Mouse (Mus musculus) heart, embryonic 13.5 days (tissue): ENCODE results near the gene Gm20683. TPM values are rescaled to one million over a fixed set of nuclear protein-coding genes. Genes with fewer than 3 reads are reported as not detected.

Experiments used
- ATAC-seq: fragments of 200-750 bp; cut with Nextera tagmentation; 2 replicates; pipeline ENCODE4 v1.8.0; 2017; ENCODE audit warnings: moderate TSS enrichment; ENCODE audit not compliant: insufficient number of reproducible peaks, low FRiP score, low TSS enrichment; ENCODE audit errors: extremely low read depth
- H3K27ac ChIP-seq: fragments of 300-500 bp; sonication (generic); replicated peaks from 2 replicates; pipeline ENCODE4 v1.5.1; 2015; ENCODE audit warnings: moderate library complexity, mild to moderate bottlenecking, inconsistent platforms
- H3K27me3 ChIP-seq: fragments of 300-500 bp; sonication (generic); replicated peaks from 2 replicates; pipeline ENCODE4 v1.6.1; 2015; ENCODE audit warnings: mild to moderate bottlenecking, inconsistent platforms
- H3K36me3 ChIP-seq: fragments of 300-500 bp; sonication (generic); 2 replicates; pipeline ENCODE4 v1.6.1; 2015; ENCODE audit warnings: mild to moderate bottlenecking, inconsistent platforms
- H3K4me1 ChIP-seq: fragments of 300-500 bp; sonication (generic); 2 replicates; pipeline ENCODE4 v1.6.1; 2015; ENCODE audit warnings: inconsistent platforms
- H3K4me2 ChIP-seq: fragments of 300-500 bp; sonication (generic); 2 replicates; pipeline ENCODE4 v1.6.1; 2015; ENCODE audit warnings: inconsistent platforms, mild to moderate bottlenecking, moderate library complexity
- H3K4me3 ChIP-seq: fragments of 300-500 bp; sonication (generic); 2 replicates; pipeline ENCODE4 v1.5.1; 2015; ENCODE audit warnings: moderate library complexity, mild to moderate bottlenecking, inconsistent platforms
- H3K9ac ChIP-seq: fragments of 300-500 bp; sonication (generic); 2 replicates; pipeline ENCODE4 v1.6.1; 2015; ENCODE audit warnings: inconsistent platforms, mild to moderate bottlenecking, moderate library complexity
- H3K9me3 ChIP-seq: fragments of 300-500 bp; sonication (generic); 2 replicates; pipeline ENCODE4 v1.6.1; 2016; ENCODE audit warnings: inconsistent platforms
- WGBS: fragments of 180-500 bp; shearing (Covaris S2); methylation state at CpG from one replicate; pipeline ENCODE4 v1.1.7; 2015; ENCODE audit warnings: mixed read lengths; 5-methylcytosine and 5-hydroxymethylcytosine counted together
- microRNA-seq: library from miRNA; unstranded; fragments of <30 nt; microRNA quantifications from one replicate; pipeline ENCODE4, GENCODE M21; 2016
- polyA plus RNA-seq: library from polyadenylated mRNA; unstranded; fragments of >200 nt; fragmentation: Nextera tagmentation; extraction: Ambion mirVana; gene quantifications from 2 replicates; pipeline ENCODE4 v1.2.1, GENCODE M21; 2015

The Gm20683 gene
- polyA plus RNA-seq, 1 experiment from 2014 or later = 2.4 TPM

- H3K4me1 ChIP-seq = peaks cover 43% of the 10 kb centered on the region
- no peaks in the 10 kb centered on the region for H3K9me3 ChIP-seq
- H3K4me3 ChIP-seq = no peak overlapping the region
- no peak overlapping the region for H3K27ac ChIP-seq
- H3K4me2 ChIP-seq = no peak overlapping the region
- no peak overlapping the region for H3K9ac ChIP-seq
- 85% methylated on average over 9 of the region's 9 CpGs for WGBS
- no peak for ATAC-seq
- H3K27me3 ChIP-seq = no peaks in the 10 kb centered on the region
- peaks cover 55% of the 10 kb centered on the region for H3K36me3 ChIP-seq
These were observed 54.6 kb downstream of the Gm20683 start for GRCm38 (mm10) chr17:25786781-25787504.

- H3K9ac ChIP-seq = peak within 1 kb of the TSS; percentile 90
- H3K27me3 ChIP-seq = no peaks in the 10 kb centered on the region
- H3K36me3 ChIP-seq = peaks cover 62% of the 10 kb centered on the region
- H3K27ac ChIP-seq = peak within 1 kb of the TSS; percentile 93
- peak within 1 kb of the TSS; percentile 94 for H3K4me2 ChIP-seq
- no peak for ATAC-seq
- 65% methylated on average over 3 of the region's 3 CpGs for WGBS
- no peaks in the 10 kb centered on the region for H3K9me3 ChIP-seq
- peak within 1 kb of the TSS; percentile 79 for H3K4me3 ChIP-seq
- H3K4me1 ChIP-seq = peaks cover 39% of the 10 kb centered on the region
These were observed 55.3 kb downstream of the Gm20683 start, which contains the start of gene Ccdc78 for GRCm38 (mm10) chr17:25786280-25786679. TSS of gene Ccdc78 (plus strand) at chr17:25786580.

- under 1% methylated on average over 23 of the region's 23 CpGs for WGBS
- H3K4me1 ChIP-seq = peaks cover 31% of the 10 kb centered on the region
- ATAC-seq = peak; percentile 71
- H3K4me2 ChIP-seq = peak within 1 kb of the TSS; percentile 94
- peak within 1 kb of the TSS; percentile 79 for H3K4me3 ChIP-seq
- peak within 1 kb of the TSS; percentile 93 for H3K27ac ChIP-seq
- peaks cover 68% of the 10 kb centered on the region for H3K36me3 ChIP-seq
- H3K27me3 ChIP-seq = no peaks in the 10 kb centered on the region
- H3K9ac ChIP-seq = peak within 1 kb of the TSS; percentile 90
- no peaks in the 10 kb centered on the region for H3K9me3 ChIP-seq
These were observed 56.2 kb downstream of the Gm20683 start, which contains the start of gene Haghl for GRCm38 (mm10) chr17:25785281-25785745. TSS of gene Haghl (minus strand) at chr17:25785673.

Small RNA genes within 50 kb of the gene (microRNA-seq; reads per million reads assigned to microRNA genes)
- 1.0 reads per million for gene Mir3082

Other genes with a start within 250 kb of the Gm20683 start
- 3.2 and 3.4 TPM in 2 replicates for gene Gng13, start 124.6 kb downstream of the Gm20683 start, polyA plus RNA-seq
- 18.8 and 20.4 TPM in 2 replicates for gene Chtf18, start 114.3 kb downstream of the Gm20683 start, polyA plus RNA-seq
- gene Rpusd1, start 114.1 kb downstream of the Gm20683 start, polyA plus RNA-seq = 13.3 and 13.7 TPM in 2 replicates
- gene Mslnl, start 105.7 kb downstream of the Gm20683 start, polyA plus RNA-seq = not detected in 2 replicates
- gene Msln, start 87.4 kb downstream of the Gm20683 start, polyA plus RNA-seq = 28.7 and 32.4 TPM in 2 replicates
- 27.1 and 30.6 TPM in 2 replicates for gene Narfl, start 68.0 kb downstream of the Gm20683 start, polyA plus RNA-seq
- 50.2 and 51.3 TPM in 2 replicates for gene Haghl, start 56.1 kb downstream of the Gm20683 start, polyA plus RNA-seq
- 0.09 and 0.17 TPM in 2 replicates for gene Ccdc78, start 55.2 kb downstream of the Gm20683 start, polyA plus RNA-seq
- gene Fam173a, start 48.9 kb downstream of the Gm20683 start, polyA plus RNA-seq = 62.2 and 69.9 TPM in 2 replicates
- 0.84 TPM in 1 of 2 replicates, not detected in the other for gene AC134908.4, start 46.1 kb downstream of the Gm20683 start, polyA plus RNA-seq
- gene Metrn, start 44.6 kb downstream of the Gm20683 start, polyA plus RNA-seq = 28.1 and 28.9 TPM in 2 replicates
- 1.0 and 1.1 TPM in 2 replicates for gene Fbxl16, start 32.7 kb downstream of the Gm20683 start, polyA plus RNA-seq
- gene Wdr24, start 18.1 kb downstream of the Gm20683 start, polyA plus RNA-seq = 14.2 and 15.1 TPM in 2 replicates
- 36.7 and 37.4 TPM in 2 replicates for gene Jmjd8, start 12.9 kb downstream of the Gm20683 start, polyA plus RNA-seq
- 287 and 324 TPM in 2 replicates for gene Stub1, start 8.4 kb downstream of the Gm20683 start, polyA plus RNA-seq
- gene Rhbdl1, start 4.5 kb downstream of the Gm20683 start, polyA plus RNA-seq = 0.45 and 0.98 TPM in 2 replicates
- 18.3 and 22.1 TPM in 2 replicates for gene Rhot2, start 3.1 kb upstream of the Gm20683 start, polyA plus RNA-seq
- 12.3 and 15.1 TPM in 2 replicates for gene Wdr90, start 19.7 kb upstream of the Gm20683 start, polyA plus RNA-seq
- 159 and 173 TPM in 2 replicates for gene Mcrip2, start 27.0 kb upstream of the Gm20683 start, polyA plus RNA-seq
- 35.7 and 43.2 TPM in 2 replicates for gene Mettl26, start 33.3 kb upstream of the Gm20683 start, polyA plus RNA-seq
- gene Wfikkn1, start 39.1 kb upstream of the Gm20683 start, polyA plus RNA-seq = 0.23 and 0.38 TPM in 2 replicates
- gene Rab40c, start 78.0 kb upstream of the Gm20683 start, polyA plus RNA-seq = 16.1 and 16.4 TPM in 2 replicates
- gene Pigq, start 103.2 kb upstream of the Gm20683 start, polyA plus RNA-seq = 60.4 and 62.1 TPM in 2 replicates
- 0.06 TPM in 1 of 2 replicates, not detected in the other for gene Nhlrc4, start 103.2 kb upstream of the Gm20683 start, polyA plus RNA-seq
- gene A930017K11Rik, start 110.8 kb upstream of the Gm20683 start, polyA plus RNA-seq = 0.13 and 0.15 TPM in 2 replicates
- 9.3 and 10.6 TPM in 2 replicates for gene Capn15, start 144.0 kb upstream of the Gm20683 start, polyA plus RNA-seq
- 11.0 and 12.3 TPM in 2 replicates for gene Rab11fip3, start 227.8 kb upstream of the Gm20683 start, polyA plus RNA-seq
- 34.4 and 34.6 TPM in 2 replicates for gene Decr2, start 248.6 kb upstream of the Gm20683 start, polyA plus RNA-seq